Mouse (Mus musculus) liver (tissue): Measurements from ENCODE around the gene Svop.
A peak's percentile ranks its signal among the peaks of the same experiment; 100 is the strongest.

ENCODE experiments used
- DNase-seq: peaks from one replicate; pipeline ENCODE4 v3.0.0-alpha.2; 2020; ENCODE audit warnings: mixed read lengths

The Svop gene

DNA sequence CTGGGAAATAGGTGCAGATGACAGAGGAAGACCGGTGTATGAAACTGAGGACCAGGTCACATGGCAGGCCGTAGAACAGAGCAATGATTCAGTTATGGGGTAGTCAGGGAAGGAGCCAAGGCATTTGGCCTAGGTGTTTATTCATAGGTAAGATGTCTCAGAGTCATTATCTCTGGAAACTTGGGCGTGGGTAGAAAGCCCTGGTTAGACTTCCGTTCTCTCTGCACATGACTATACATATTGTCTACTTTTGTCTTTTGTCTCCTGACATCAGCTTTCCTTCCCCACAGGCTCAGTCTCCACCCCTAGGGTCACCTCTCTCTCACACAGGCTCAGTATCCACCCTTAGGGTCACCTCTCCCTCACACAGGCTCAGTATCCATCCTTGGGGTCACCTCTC is 47.6 kb downstream of the Svop start:
- DNase-seq: no peak

DNA sequence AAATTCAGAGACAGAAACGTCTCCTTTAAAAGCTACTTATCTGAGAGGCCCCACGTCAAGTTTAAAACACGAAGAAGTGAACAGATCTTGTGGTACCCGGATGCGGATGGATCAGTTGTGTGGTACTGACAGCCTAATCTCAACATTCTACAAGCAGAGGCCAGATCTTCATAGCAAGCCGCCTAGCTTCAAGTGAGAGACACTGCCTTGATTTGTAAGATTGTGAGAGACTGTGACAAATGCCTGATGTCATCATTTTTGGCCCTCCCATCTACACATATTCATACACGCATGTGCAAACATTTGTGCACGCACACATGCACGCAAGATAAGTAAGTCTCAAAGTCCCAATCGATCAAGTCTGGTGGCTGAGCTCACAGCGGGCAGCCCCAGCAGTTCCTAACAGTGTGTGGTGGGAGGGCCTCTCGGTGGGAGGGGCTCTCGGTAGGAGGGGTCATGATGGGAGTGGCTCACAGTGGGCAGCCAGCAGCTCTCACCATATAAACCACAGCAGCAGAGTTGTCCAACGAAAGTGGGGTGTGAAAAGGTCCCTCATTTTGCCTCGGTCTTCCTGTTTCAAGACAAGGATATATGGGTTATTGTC is 49.9 kb downstream of the Svop start:
- DNase-seq: peak; percentile 65

DNA sequence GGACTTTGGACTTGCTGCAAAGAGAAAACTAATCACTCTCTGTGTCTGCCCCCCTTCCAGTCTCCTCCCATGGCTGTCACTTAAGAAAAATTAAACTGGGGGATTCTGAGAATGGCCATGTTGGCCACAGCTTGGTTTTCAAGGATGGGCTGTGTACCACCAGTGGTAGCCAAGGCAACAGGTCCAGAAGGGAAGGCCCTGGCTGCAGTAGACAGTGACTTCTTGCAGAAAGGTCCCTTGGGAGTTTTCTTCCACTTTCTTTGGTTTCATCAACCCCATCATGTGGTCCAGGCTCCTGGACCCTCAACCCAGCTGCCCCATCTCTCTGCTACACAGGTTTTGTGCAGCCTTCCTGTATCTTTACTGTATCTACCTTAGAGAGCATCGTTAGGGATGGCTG is 50.5 kb downstream of the Svop start:
- DNase-seq: no peak

DNA sequence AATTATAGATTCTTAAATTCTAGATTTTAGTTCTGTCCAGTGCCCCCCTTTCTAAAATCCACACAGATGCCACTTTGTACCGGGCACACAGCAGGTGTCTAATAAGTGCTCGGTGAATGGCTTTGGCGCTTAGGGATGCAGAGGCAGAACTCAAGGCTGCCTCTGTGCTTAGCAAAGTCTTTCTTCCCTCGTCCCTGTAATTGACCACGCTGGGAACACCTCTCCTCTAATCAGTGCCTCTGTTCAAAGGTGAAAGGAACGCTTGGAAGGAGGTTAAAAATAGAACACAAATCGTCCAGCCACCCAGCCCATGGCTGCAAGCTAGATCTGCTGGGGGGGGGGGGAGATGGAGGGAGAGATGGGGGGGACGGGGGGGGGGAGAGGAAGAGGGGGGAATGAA is 50.9 kb downstream of the Svop start:
- DNase-seq: no peak

DNA sequence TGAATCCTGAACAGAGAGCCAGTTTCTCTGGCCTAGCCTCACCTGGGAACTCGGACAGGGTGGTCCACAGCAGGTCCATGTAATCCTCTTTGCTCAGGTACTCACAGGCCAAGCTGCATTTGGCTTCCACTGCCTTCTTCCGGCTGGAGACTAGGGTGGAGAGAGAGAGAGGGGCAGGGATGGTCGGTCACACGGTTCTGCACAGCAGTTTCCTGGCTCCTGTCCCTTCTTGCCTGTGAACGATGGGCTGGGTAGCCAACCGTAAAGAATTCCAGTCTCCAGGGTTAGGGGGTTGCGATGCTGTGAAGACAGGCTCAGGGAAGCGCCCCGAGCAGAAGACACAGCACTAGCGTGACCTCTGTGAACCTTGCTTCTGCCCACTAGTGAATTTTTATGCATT is 56.3 kb downstream of the Svop start:
- DNase-seq: no peak

DNA sequence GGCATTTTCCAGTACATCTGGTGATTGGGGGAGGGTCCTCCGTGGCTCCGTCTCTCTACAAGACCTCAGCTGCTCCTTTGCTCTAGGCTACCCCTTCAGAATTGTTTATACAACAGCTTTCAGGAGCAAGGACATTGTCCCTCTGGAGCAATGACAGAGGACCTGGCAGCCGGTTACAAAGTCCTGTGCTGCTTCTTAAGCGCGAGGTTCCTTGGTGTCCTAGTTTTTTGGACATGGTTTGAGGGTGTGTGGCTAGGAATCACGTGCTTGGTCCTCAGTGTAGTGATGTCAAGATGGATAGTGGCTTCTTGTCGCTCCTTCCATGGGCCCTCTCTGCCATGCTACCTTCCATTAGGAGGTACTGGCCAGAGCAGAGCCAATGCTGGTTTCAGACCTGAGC is 57.0 kb downstream of the Svop start:
- DNase-seq: no peak

DNA sequence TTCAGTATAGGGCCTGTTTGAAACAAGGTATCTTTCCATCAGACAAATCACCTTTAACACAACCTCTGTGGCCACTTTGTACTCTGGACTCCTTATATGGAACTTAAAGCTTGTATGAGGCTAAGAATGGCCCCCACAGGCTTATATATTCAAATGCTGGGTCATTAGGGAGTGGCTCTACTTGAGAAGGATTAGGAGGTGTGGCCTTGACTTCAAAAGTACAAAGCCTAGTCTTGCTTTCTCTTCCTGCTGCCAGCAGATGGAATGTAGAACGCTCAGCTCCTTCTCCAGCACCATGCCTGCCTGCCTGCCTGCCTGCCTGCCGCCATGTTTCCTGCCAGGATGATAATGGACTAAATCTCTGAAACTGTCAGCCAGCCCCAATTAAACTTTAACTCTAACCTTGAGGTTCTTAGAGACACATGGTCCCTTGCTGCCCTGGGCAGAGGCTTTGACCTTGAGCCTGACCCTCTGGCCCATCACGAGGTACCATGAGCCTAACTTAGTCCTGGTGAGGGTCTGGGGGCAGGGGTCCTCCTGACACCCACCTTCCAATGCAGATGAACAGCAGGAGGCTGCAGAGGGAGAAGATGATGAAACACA is 59.1 kb downstream of the Svop start:
- no peak for DNase-seq

DNA sequence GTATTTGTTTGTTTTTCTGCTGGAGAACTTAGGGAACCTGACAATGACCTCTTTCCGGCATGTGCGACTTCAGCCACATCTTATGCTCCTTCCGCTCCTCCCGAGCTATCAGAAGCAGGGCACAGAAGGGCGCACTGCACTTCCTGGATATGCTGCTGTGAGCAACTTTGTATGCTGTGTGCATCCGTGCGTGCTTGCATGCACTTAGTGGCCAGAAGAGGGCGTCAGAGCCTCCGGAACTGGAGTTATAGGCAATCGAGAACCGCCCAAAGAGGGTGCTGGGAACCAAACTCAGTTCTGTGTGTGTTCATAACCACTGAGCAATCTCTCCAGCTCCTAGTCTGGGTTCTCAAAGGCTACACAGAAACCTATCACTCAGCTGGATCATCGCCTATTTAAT is 60.7 kb downstream of the Svop start:
- DNase-seq: no peak

DNA sequence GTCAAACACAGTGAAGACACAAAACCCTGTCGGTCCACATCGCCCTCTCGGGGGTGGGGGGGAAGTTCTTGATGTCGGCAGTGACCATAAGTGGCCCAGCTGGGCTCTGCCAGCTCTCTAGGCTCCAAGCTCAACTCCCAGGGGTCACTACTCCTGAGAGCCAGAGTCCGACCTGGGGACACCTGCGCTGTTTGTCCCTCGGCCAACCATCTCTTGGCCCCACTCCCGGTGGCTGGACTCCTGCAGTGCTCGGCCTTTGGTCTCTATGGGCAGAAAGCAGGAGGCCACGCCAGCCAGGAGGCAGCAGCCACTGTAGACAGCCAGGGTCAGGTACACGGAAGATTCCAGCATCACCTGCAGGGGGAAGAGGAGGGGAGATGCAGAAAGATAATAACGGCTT is 63.3 kb downstream of the Svop start:
- DNase-seq: no peak

DNA sequence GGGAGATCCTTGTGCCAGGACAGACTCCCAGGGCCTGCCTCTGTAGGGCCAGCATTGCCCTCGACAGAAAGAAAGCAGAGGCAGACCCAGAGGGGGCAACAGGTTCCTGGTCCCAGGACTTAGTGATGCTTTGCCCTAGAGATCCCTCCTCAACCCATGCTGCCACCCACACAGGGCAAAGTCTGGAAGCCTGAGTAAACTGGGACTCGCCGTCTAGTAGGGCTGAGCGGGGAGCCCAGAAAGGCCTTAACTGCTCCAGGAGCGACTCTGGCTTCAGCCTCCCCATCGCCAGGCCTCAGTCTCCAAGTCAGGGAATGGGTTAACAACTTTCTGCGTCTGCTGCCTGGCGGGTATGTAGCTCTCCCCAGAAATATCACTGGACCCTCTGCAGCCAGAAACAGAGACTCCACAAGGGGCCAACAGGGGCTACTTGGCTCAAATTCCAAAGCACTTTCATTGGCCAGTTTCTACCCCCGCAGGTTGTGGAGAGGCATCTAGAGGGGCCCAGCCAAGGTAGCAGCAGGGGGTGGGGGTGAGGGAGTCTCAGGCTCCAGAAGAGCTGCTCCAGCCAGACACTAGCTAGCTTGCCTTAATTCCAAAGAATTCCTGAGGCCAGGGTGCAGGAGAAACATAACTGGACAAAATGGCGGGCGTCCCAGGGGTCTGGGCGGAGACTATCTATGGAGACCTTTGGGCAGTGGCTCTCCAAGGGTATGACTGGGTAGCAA is 64.0 kb downstream of the Svop start:
- DNase-seq: no peak

DNA sequence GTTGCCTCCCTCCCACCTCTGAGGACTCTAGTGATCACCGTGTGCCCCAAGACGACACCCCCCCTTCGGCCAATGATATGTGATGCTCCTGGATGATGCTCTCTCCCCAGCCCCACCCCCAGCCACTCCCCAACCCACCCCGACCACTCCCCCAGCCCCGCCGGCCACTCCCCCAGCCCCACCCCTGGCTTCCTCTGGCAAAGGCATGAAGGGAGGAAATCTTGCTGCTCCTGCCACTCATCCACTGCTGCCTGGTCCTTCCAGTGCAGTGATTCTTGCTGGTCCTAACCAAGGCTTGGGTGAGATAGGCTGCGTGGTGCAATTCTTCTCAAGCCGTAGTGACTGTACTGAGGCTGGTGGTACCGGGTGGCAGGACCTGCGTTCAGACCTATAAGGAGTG is 66.5 kb downstream of the Svop start:
- DNase-seq: peak; percentile 40

DNA sequence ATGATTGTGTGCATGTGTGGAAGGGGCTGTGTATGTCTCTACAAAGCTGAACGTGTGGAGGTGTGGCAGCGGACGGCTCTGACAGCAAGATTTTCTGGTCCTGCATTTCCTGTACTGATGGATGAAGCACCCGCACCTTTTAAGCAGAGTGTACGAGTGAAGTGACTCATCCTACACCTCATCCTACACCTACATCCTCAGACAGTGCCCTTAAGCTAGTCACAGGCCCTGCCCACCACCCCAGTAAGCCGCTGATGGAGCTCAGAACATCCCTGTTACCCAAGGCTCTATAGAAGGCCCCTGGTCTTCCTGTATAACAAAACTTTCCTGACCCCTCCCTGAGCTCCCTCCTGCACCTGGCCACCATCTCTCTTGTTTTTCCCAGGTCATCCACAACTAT is 67.0 kb downstream of the Svop start:
- DNase-seq: no peak

DNA sequence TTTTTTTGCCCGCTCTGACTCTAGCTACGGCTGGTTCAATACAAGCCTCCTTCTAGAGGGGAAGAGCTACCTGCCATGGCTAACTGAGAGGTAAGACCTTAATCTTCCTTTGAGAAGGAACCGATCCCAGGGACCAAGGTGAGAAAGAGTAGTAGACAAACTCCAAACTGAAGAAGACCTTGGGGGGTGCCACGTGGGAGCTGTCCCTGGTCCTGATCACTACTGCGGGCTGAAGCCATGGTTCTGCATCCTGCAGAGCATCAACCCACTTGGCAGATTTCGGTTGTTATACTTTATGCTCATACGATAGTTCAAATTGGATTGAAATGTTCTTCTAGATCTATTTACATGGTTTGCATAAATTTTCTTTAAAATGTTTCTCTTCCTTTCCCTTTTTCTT is 76.2 kb downstream of the Svop start:
- peak; percentile 41 for DNase-seq

DNA sequence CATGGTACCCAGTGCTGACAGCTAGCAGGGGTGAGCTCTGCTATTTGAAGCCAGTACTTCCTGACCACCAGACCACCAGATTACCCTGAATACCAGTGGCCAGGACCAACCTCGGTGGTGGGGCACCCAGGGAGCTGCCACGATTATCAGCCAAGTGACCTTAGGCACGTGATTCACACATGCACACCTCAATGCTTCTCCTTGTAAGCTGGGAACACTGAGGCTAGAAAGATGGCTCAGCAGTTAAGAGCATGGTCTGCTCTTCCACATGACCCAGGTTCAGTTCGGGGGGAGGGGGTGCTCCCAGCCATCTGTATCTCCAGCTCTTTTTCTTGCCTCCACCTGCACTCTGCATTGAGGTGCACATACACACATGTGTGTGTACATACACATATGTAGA is 82.3 kb downstream of the Svop start:
- DNase-seq: no peak

DNA sequence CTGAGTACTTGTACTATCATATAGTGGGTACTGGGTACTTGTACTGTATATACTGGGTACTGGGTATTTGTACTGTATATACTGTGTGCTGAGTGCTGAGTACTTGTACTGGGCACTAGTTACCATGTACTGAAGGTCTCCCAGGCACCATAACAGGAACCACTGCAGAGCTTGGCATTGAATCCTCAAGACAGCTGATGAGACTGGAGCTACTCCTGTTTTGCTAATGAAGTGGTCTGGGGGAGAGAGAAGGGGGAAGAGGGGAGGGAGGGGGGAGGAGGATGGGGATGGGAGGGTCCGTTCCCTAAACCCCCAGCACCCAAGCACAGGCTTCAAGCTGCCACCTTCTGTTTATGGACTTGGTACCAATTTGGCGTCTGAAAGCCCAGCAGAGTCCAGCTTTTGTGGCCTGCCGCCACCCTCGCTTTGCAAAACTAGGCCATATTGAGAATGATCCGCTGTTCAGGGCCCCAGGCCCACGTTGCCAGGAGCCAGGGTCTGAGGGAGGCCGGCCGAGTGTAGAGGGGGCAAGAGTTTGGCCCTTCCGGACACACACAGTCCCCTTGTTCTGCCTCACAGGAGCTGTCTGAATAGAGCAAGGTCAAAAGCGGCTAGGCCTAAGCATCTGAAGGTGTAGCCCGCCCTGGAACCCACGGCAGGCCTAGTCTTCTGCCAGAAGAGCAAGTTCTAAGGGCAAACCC is 83.5 kb downstream of the Svop start:
- DNase-seq: no peak

DNA sequence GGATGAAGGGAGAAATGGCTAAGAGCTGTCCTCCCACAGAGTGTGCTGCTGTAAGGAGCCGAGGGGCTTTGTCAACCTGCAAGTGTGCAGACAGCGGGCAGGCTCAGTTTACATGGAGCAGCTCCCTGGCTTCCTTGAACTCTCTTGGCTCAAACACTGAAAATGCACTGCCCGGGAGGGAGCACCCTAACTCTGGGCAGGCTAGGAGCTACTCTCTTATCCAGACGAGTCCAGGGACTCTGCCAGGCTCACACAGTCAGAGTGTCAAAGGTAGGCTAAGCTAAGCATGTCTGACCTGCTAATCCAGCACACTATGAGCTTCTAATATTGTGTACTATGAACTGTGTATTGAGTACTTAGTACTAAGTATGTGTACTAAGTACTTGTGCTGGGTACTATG is 84.4 kb downstream of the Svop start:
- DNase-seq: no peak

DNA sequence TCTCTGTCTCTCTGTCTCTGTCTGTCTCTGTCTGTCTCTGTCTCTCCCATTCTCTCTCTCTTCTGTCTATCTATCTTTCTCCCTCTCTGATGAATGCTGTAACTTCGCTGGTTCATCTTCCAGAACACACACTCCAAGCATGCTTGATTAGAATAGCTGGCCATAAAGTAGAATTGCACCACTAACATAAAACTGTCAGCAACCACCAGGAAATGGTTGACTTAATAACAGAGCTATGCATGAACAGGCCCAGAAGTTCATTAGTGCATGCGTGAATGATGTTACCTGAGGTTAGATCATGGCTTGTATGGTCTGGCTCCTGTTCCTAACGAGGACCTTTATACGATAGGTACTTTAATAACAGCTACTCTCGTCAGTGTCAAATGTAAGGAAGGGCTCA is 86.3 kb downstream of the Svop start:
- no peak for DNase-seq

DNA sequence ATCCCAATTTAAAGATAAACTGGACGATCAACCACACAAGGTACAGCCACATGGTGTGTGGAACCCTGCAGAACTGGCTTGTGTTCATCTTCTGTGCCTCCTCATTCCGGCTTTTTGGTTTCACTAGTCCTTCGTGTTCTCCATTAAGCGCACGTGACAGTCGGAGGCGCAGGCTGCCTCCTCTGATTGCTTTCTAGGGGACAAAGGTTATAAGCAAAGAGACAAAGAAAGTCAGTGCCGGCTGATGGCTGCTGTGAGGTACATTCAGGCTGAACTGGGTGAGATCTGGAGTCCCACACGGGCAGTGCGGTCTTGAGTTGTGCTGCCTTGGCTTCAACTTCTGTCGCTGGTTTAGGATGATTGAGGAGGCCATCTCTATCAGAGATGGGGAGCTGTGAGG is 86.8 kb downstream of the Svop start:
- DNase-seq: no peak

DNA sequence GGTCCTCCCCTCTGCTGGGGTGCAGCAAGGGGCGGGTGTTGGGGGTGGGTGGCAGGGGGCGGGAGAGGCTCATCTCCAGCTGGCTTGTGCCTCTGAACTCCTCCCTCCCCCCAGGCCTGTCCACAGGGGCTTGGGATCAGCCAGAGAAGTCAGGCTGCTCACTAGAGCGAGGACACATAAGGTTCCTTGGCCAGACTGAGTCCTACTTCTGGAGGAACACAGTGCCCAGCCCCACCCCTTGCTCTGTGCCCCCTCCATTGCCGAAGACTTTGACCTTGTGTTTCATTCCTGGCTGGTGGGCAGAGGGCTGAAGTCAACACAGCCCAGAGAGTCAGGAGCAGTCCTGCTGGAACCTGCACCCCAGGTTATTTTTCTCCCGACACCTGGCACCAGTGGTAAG is 87.8 kb downstream of the Svop start, which contains the start of gene Dao:
TSS of gene Dao (plus strand) at position 162 of the 400 bp plus-strand sequence.
- no peak for DNase-seq

DNA sequence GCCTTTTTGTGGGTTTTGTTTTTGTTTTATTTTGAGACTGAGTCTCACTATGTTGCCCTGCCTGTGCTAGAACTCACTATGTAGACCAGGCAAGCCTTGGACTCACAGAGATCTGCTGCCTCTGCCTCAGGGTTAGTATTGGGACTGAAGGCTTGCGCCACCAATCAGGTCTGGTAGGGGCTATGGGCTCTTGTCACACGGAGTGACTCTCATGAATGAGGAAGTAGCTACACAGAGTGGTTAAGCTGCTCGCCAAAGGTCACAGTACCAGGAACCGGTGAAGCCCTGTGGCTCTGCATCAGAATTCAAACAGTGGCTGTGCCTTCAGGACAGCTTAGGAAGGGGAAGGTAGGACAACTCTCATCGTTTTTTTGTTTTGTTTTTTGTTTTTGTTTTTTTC is 92.0 kb downstream of the Svop start:
- DNase-seq: peak; percentile 16

DNA sequence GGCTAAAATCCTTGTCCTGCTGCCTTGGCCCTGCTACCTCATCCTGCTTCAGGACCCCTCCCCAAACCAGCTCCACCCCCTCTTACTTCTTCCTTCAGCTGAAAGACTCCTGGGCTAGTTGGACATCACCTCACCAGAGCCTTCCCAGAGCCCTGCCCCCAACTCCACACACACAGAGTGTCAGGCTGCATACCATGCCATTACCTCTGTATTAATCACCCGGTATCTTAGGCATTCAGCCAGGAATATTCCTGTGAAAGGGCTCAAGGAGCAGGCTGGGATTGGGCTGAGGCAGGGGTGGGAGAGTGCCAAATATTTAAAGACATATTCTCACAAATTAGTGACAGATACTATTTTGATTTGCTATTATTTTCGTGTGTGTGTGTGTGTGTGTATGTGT is 94.9 kb downstream of the Svop start:
- no peak for DNase-seq

DNA sequence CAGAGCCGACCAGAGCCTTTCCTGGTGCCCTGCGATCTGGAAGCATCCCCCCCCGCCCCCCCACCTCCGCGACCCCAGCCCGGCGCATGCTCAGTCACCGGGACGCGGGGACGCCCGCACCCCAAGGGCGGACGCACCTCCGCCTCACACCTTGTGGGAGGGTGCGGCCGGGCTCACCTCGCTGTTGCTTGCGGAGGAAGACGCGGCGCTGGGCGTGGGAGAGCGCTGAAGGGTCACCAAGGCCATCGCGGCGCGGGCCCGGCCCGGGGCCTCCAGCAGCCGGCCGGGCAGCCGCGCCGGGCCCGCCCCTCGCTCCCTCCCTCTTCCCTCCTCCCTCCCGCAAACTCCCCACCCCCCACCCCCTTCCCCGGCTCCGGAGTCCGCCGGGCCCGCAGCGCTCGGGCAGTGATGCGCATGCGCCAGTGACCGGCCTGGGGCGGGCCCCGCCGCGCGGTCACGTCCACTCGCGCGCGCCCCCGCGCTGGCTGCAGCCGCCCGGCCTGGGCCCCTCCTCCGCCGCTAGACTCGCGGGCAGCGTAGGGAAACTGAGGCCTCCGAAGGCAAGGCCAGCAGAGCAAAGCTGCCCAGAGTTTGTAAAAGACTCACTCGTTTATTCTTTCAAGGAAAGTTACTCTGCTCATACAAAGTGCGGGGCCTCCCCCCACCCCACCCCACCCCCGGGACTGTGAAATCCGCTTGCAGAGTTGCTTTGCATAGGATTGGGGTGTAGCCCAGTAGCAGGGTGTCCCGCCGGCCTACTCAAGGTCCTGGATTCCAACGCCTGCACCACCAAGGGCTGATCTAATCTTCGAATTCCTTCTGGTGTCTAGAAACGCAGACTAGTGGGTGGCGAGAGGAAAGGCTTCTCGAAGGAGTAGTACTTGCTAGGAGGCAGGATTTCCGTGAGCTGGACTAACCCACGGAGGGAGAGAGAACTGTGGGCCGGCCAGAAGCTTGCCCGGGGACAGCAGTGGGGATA is 97.6 kb downstream of the Svop start, which contains the start of gene Ssh1:
TSS of gene Ssh1 (minus strand) at position 408 of the 979 bp plus-strand sequence.
- DNase-seq: peak; percentile 92
